19 mouse cellular contexts compared by ENCODE assay signal in the genomic region with DNA sequence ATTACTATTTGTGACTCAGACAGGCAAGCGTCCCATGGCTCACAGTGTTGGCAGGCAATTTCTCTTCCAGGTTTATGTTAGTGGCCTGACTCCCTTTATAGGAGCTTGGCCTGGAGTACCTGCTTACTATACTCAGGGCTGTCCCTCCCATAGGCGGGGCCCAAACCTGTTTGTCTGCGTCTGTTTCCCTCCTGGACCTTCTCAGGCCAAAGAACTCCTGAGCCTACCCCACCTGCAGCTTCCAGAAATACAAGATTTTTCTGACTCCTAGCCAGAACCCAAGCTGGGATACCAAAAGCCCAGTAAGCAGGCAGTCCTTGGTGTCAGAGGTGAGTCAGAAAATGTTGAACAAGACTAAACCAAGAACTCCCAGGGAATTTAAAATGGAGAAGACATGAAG.
"Had no signal": no experiment of that assay in that cellular context is flagged by ENCODE, and none has a peak within 500 bp of the region (broad histone marks: within the 10 kb centered on the region; RNA-seq: fewer than 3 reads in every experiment).

No protein-coding gene starts in this region.

- H3K27me3 ChIP-seq: limb, embryonic 12.5 days; liver, embryonic 13.5 days; megakaryocyte, embryonic 14.5 days; midbrain, embryonic 12.5 days; neural tube, embryonic 15.5 days had no signal

- H3K9ac ChIP-seq: limb, embryonic 12.5 days; liver, embryonic 13.5 days; liver, postnatal 0 days; midbrain, embryonic 12.5 days; neural tube, embryonic 15.5 days had no signal

- H3K4me1 ChIP-seq: limb, embryonic 12.5 days; liver, embryonic 13.5 days; midbrain, embryonic 12.5 days; neural tube, embryonic 15.5 days had no signal

- H3K4me2 ChIP-seq: limb, embryonic 12.5 days; liver, embryonic 13.5 days; midbrain, embryonic 12.5 days; neural tube, embryonic 15.5 days had no signal

- DNase-seq: kidney, adult 11 months; kidney, adult 9 months; kidney, postnatal 36 days; layer of hippocampus, adult 9-11 months; layer of hippocampus, postnatal 36 days; liver; liver, embryonic 13.5 days; liver, postnatal 0 days; lung, postnatal 10 days; right cerebral cortex, adult 18-20 months; right cerebral cortex, postnatal 25 days; thymus, adult 2 months; thymus, postnatal 25 days had no signal

- H3K4me3 ChIP-seq: limb, embryonic 12.5 days; liver, embryonic 13.5 days; megakaryocyte, embryonic 14.5 days; midbrain, embryonic 12.5 days; neural tube, embryonic 15.5 days had no signal

- H3K9me3 ChIP-seq: limb, embryonic 12.5 days; liver, embryonic 13.5 days; midbrain, embryonic 12.5 days; neural tube, embryonic 15.5 days had no signal

- ATAC-seq: liver, postnatal 0 days had no signal

- H3K27ac ChIP-seq: kidney, postnatal 0 days; limb, embryonic 12.5 days; liver, embryonic 13.5 days; macrophage; midbrain, embryonic 12.5 days; neural tube, embryonic 15.5 days had no signal

- H3K36me3 ChIP-seq: limb, embryonic 12.5 days; liver, embryonic 13.5 days; midbrain, embryonic 12.5 days; neural tube, embryonic 15.5 days had no signal
